Mouse (Mus musculus) E14TG2a.4 (cell line): ENCODE measurements around the gene Mrpl28.
"Not testable (repeated sequence)": the region's sequence is repeated elsewhere in the genome, so short reads cannot be mapped to it uniquely, and the experiment has no call there.

Source experiments
- H3K27me3 ChIP-seq: 2 replicates; pipeline ENCODE4 v1.6.1; 2014; ENCODE audit warnings: low read length, control low read depth; ENCODE audit not compliant: insufficient read depth
- H3K36me3 ChIP-seq: 2 replicates; pipeline ENCODE4 v1.6.1; 2014; ENCODE audit warnings: low read length, control low read depth; ENCODE audit not compliant: insufficient read depth
- H3K4me1 ChIP-seq: replicated peaks from 2 replicates; pipeline ENCODE4 v1.6.1; 2014; ENCODE audit warnings: low read depth, low read length, control low read depth
- H3K4me3 ChIP-seq: replicated peaks from 2 replicates; pipeline ENCODE4 v1.5.1; 2014; ENCODE audit warnings: mild to moderate bottlenecking, low read length
- H3K9me3 ChIP-seq: 2 replicates; pipeline ENCODE4 v1.6.1; 2014; ENCODE audit warnings: low read length, control low read depth
- CTCF ChIP-seq: conservative IDR thresholded peaks from 2 replicates; pipeline ENCODE4 v1.5.1; 2014; ENCODE audit warnings: low read length
- NANOG ChIP-seq: IDR thresholded peaks from 2 replicates; pipeline ENCODE4 v1.6.1; 2014; ENCODE audit warnings: borderline replicate concordance, low read length, mixed read lengths
- POU5F1 ChIP-seq: IDR thresholded peaks from 2 replicates; pipeline ENCODE4 v1.6.1; 2014; ENCODE audit warnings: low read length, borderline replicate concordance

Gene Mrpl28

GRCm38 (mm10) chr17:26113181-26113948 lies 9.9 kb upstream of the Mrpl28 start, which contains the start of gene Tmem8:
Gene Tmem8 (plus strand): TSS chr17:26113299.
- Histone ChIP-seq H3K27me3 (peaks cover 20% of the 10 kb centered on the region), H3K4me3 (peak within 1 kb of the TSS; percentile 82), H3K36me3 (peaks cover 33% of the 10 kb centered on the region), H3K9me3 (no peaks in the 10 kb centered on the region), H3K4me1 (peaks cover 88% of the 10 kb centered on the region)
- TF ChIP-seq NANOG, result no peak

- Histone ChIP-seq H3K9me3 (no peaks in the 10 kb centered on the region), H3K4me3 (peak overlapping the region; percentile 82), H3K27me3 (peaks cover 20% of the 10 kb centered on the region), H3K36me3 (peaks cover 40% of the 10 kb centered on the region), H3K4me1 (peaks cover 89% of the 10 kb centered on the region)
- TF ChIP-seq CTCF, result no peak
- peak; percentile 34; the same call in 1 of the 2 replicates for TF ChIP-seq NANOG
Observed at GRCm38 (mm10) chr17:26114061-26114460, 9.2 kb upstream of the Mrpl28 start.

GRCm38 (mm10) chr17:26114461-26114860 lies 8.8 kb upstream of the Mrpl28 start:
- Histone ChIP-seq H3K4me1 (peaks cover 89% of the 10 kb centered on the region), H3K4me3 (peak overlapping the region; percentile 82), H3K27me3 (peaks cover 20% of the 10 kb centered on the region), H3K36me3 (peaks cover 44% of the 10 kb centered on the region)
- not testable (repeated sequence) for H3K9me3 ChIP-seq

- Histone ChIP-seq H3K9me3 (no peaks in the 10 kb centered on the region), H3K36me3 (peaks cover 53% of the 10 kb centered on the region), H3K4me1 (peaks cover 90% of the 10 kb centered on the region), H3K27me3 (peaks cover 20% of the 10 kb centered on the region), H3K4me3 (peak overlapping the region; percentile 82)
- TF ChIP-seq POU5F1, result no peak
- no peak for TF ChIP-seq CTCF
- TF ChIP-seq NANOG, result no peak
Observed at GRCm38 (mm10) chr17:26115205-26115898, 7.9 kb upstream of the Mrpl28 start.

- peaks cover 20% of the 10 kb centered on the region for H3K27me3 ChIP-seq
- H3K4me1 ChIP-seq, result peaks cover 88% of the 10 kb centered on the region
- TF ChIP-seq POU5F1 (no peak), NANOG (no peak), CTCF (no peak)
- H3K36me3 ChIP-seq, result peaks cover 60% of the 10 kb centered on the region
- H3K9me3 ChIP-seq, result no peaks in the 10 kb centered on the region
- peak overlapping the region; percentile 82 for H3K4me3 ChIP-seq
Observed at GRCm38 (mm10) chr17:26115956-26116487, 7.3 kb upstream of the Mrpl28 start.

GRCm38 (mm10) chr17:26116503-26117258 lies 6.6 kb upstream of the Mrpl28 start:
- Histone ChIP-seq H3K4me1 (peaks cover 82% of the 10 kb centered on the region), H3K36me3 (peaks cover 66% of the 10 kb centered on the region), H3K4me3 (peak overlapping the region; percentile 48), H3K9me3 (no peaks in the 10 kb centered on the region), H3K27me3 (peaks cover 20% of the 10 kb centered on the region)
- TF ChIP-seq NANOG (no peak), POU5F1 (no peak), CTCF (no peak)

GRCm38 (mm10) chr17:26119766-26120710 lies 3.3 kb upstream of the Mrpl28 start:
- peaks cover 9% of the 10 kb centered on the region; the same call in 1 of the 2 replicates for H3K27me3 ChIP-seq
- peaks cover 82% of the 10 kb centered on the region for H3K36me3 ChIP-seq
- TF ChIP-seq POU5F1 (no peak), CTCF (peak; percentile 39)
- no peaks in the 10 kb centered on the region for H3K9me3 ChIP-seq
- H3K4me3 ChIP-seq, result no peak overlapping the region
- H3K4me1 ChIP-seq, result peaks cover 79% of the 10 kb centered on the region
